Mouse (Mus musculus) cerebral cortex, adult 2 months (tissue): Measurements from ENCODE around the gene H2-Ab1.

Experiments
- WGBS: fragments of 180-500 bp; shearing (Covaris S2); methylation state at CpG from one replicate; pipeline ENCODE4 v1.1.7; 2018; 5-methylcytosine and 5-hydroxymethylcytosine counted together

H2-Ab1 gene

GRCm38 (mm10) chr17:34257594-34258375, at the start of gene H2-Ab1:
TSS of gene H2-Ab1 (plus strand) at chr17:34257689.
- WGBS: 70% methylated on average over 11 of the region's 11 CpGs

GRCm38 (mm10) chr17:34207866-34208265, 49.6 kb upstream of the H2-Ab1 start:
- 95% methylated on average over 9 of the region's 9 CpGs for WGBS

- 40% methylated on average over 10 of the region's 10 CpGs for WGBS
Measured at GRCm38 (mm10) chr17:34208421-34208820, 49.1 kb upstream of the H2-Ab1 start.

- WGBS: 54% methylated on average over 3 of the region's 3 CpGs
Measured at GRCm38 (mm10) chr17:34209680-34210079, 47.8 kb upstream of the H2-Ab1 start.

- WGBS: 85% methylated on average over 3 of the region's 3 CpGs
Measured at GRCm38 (mm10) chr17:34210599-34210998, 46.9 kb upstream of the H2-Ab1 start.

- WGBS: 52% methylated on average over 23 of the region's 23 CpGs
Measured at GRCm38 (mm10) chr17:34211746-34212365, 45.6 kb upstream of the H2-Ab1 start.

GRCm38 (mm10) chr17:34213936-34214335, 43.6 kb upstream of the H2-Ab1 start:
- 60% methylated on average over 21 of the region's 21 CpGs for WGBS

- 92% methylated on average over 12 of the region's 12 CpGs for WGBS
Measured at GRCm38 (mm10) chr17:34215176-34215575, 42.3 kb upstream of the H2-Ab1 start.

GRCm38 (mm10) chr17:34217216-34217928, 40.1 kb upstream of the H2-Ab1 start:
- WGBS: 88% methylated on average over 8 of the region's 8 CpGs

GRCm38 (mm10) chr17:34217986-34218385, 39.5 kb upstream of the H2-Ab1 start:
- WGBS: 90% methylated on average over 5 of the region's 5 CpGs

GRCm38 (mm10) chr17:34218675-34219074, 38.8 kb upstream of the H2-Ab1 start:
- 34% methylated on average over 11 of the region's 11 CpGs for WGBS

- WGBS: 85% methylated on average over 9 of the region's 11 CpGs
Measured at GRCm38 (mm10) chr17:34219096-34219495, 38.4 kb upstream of the H2-Ab1 start.

- WGBS: 98% methylated on average over 4 of the region's 7 CpGs
Measured at GRCm38 (mm10) chr17:34219801-34220200, 37.7 kb upstream of the H2-Ab1 start.

- 95% methylated on average over 9 of the region's 16 CpGs for WGBS
Measured at GRCm38 (mm10) chr17:34220401-34220800, 37.1 kb upstream of the H2-Ab1 start.

- 94% methylated on average over 3 of the region's 3 CpGs for WGBS
Measured at GRCm38 (mm10) chr17:34224816-34225215, 32.7 kb upstream of the H2-Ab1 start.

GRCm38 (mm10) chr17:34225426-34225825, 32.1 kb upstream of the H2-Ab1 start:
- 97% methylated on average over 8 of the region's 8 CpGs for WGBS

- WGBS: 97% methylated on average over 17 of the region's 23 CpGs
Measured at GRCm38 (mm10) chr17:34225911-34226310, 31.6 kb upstream of the H2-Ab1 start.

- WGBS: 93% methylated on average over 9 of the region's 9 CpGs
Measured at GRCm38 (mm10) chr17:34230971-34231370, 26.5 kb upstream of the H2-Ab1 start.

- 90% methylated on average over 7 of the region's 7 CpGs for WGBS
Measured at GRCm38 (mm10) chr17:34232021-34232420, 25.5 kb upstream of the H2-Ab1 start.

- 30% methylated on average over 9 of the region's 9 CpGs for WGBS
Measured at GRCm38 (mm10) chr17:34234926-34235325, 22.6 kb upstream of the H2-Ab1 start.

- WGBS: 67% methylated on average over 5 of the region's 5 CpGs
Measured at GRCm38 (mm10) chr17:34236691-34237090, 20.8 kb upstream of the H2-Ab1 start.

- 80% methylated on average over 3 of the region's 3 CpGs for WGBS
Measured at GRCm38 (mm10) chr17:34237741-34238140, 19.7 kb upstream of the H2-Ab1 start.

GRCm38 (mm10) chr17:34238706-34239105, 18.8 kb upstream of the H2-Ab1 start, which contains the start of gene H2-Ob:
TSS of gene H2-Ob (plus strand) at chr17:34238903.
- WGBS: 65% methylated on average over 3 of the region's 3 CpGs
